Mouse (Mus musculus) erythroid progenitor cell, adult 5-6 weeks (primary cell): ENCODE measurements around the gene Mknk1. TPM values are rescaled to one million over a fixed set of nuclear protein-coding genes. Genes with fewer than 3 reads are reported as not detected.

Experiments
- ATAC-seq: replicated peaks from 2 replicates; pipeline ENCODE4 v1.8.0; 2016; ENCODE audit warnings: moderate number of reproducible peaks, mild to moderate bottlenecking, moderate TSS enrichment, inconsistent platforms; ENCODE audit not compliant: poor library complexity, low FRiP score, severe bottlenecking
- total RNA-seq, 2 experiments: library from RNA; stranded (forward) in 1 of 2; stranded (reverse) in 1 of 2; fragments of 150-400 nt in 1 of 2; fragments of 186-747, 209-891 nt in 1 of 2; gene quantifications; 2 replicates each; pipeline versions ENCODE4 v1.2.3 to v1.2.4; 2015 to 2017; ENCODE audit warnings: low replicate concordance in 2 of 2

The Mknk1 gene
- total RNA-seq (2015; ENCODE audit: low replicate concordance) (82.9 and 104 TPM in 2 replicates), total RNA-seq (2017; ENCODE audit: low replicate concordance) (116 and 146 TPM in 2 replicates)

GRCm38 (mm10) chr4:115838696-115839641, at the start of gene Mknk1:
TSS of gene Mknk1 (plus strand) at chr4:115839198.
- ATAC-seq, result peak; percentile 98

GRCm38 (mm10) chr4:115790864-115791263, 48.1 kb upstream of the Mknk1 start:
- no peak for ATAC-seq

GRCm38 (mm10) chr4:115795360-115795759, 43.6 kb upstream of the Mknk1 start:
- no peak for ATAC-seq

GRCm38 (mm10) chr4:115799981-115800380, 39.0 kb upstream of the Mknk1 start:
- ATAC-seq, result no peak

- ATAC-seq, result no peak
Observed at GRCm38 (mm10) chr4:115812326-115812725, 26.7 kb upstream of the Mknk1 start.

- ATAC-seq, result no peak
Observed at GRCm38 (mm10) chr4:115815606-115816005, 23.4 kb upstream of the Mknk1 start.

GRCm38 (mm10) chr4:115820199-115820598, 18.8 kb upstream of the Mknk1 start:
- no peak for ATAC-seq

GRCm38 (mm10) chr4:115820944-115821343, 18.1 kb upstream of the Mknk1 start:
- ATAC-seq, result no peak

- ATAC-seq, result no peak
Observed at GRCm38 (mm10) chr4:115821431-115821830, 17.6 kb upstream of the Mknk1 start.

GRCm38 (mm10) chr4:115821928-115822327, 17.1 kb upstream of the Mknk1 start:
- ATAC-seq, result no peak

GRCm38 (mm10) chr4:115824178-115824577, 14.8 kb upstream of the Mknk1 start:
- ATAC-seq, result peak; percentile 55

- ATAC-seq, result no peak
Observed at GRCm38 (mm10) chr4:115825271-115825670, 13.7 kb upstream of the Mknk1 start.

- ATAC-seq, result no peak
Observed at GRCm38 (mm10) chr4:115827066-115827465, 11.9 kb upstream of the Mknk1 start.

- no peak for ATAC-seq
Observed at GRCm38 (mm10) chr4:115827535-115827887, 11.5 kb upstream of the Mknk1 start.

GRCm38 (mm10) chr4:115827888-115828571, 11.0 kb upstream of the Mknk1 start, which contains the start of gene Mob3c:
TSS of gene Mob3c (plus strand) at chr4:115828092.
- peak; percentile 85 for ATAC-seq

- no peak for ATAC-seq
Observed at GRCm38 (mm10) chr4:115828572-115828902, 10.5 kb upstream of the Mknk1 start.

- no peak for ATAC-seq
Observed at GRCm38 (mm10) chr4:115830491-115830890, 8.5 kb upstream of the Mknk1 start.

GRCm38 (mm10) chr4:115831221-115831620, 7.8 kb upstream of the Mknk1 start:
- ATAC-seq, result no peak

GRCm38 (mm10) chr4:115832040-115832439, 7.0 kb upstream of the Mknk1 start:
- no peak for ATAC-seq

- no peak for ATAC-seq
Observed at GRCm38 (mm10) chr4:115835576-115835975, 3.4 kb upstream of the Mknk1 start.

GRCm38 (mm10) chr4:115838196-115838595, 802 bp upstream of the Mknk1 start:
- ATAC-seq, result no peak
